Mouse (Mus musculus) neural tube, embryonic 12.5 days (tissue): ENCODE results near the gene Spcs2. TPM values are rescaled to one million over a fixed set of nuclear protein-coding genes. Genes with fewer than 3 reads are reported as not detected.

Source experiments
- ATAC-seq: fragments of 200-750 bp; cut with Nextera tagmentation; 2 replicates; pipeline ENCODE4 v1.8.0; 2017; ENCODE audit warnings: low read depth, mild to moderate bottlenecking, moderate TSS enrichment, moderate library complexity; ENCODE audit not compliant: low FRiP score
- H3K27ac ChIP-seq: fragments of 300-500 bp; sonication (generic); 2 replicates; pipeline ENCODE4 v1.5.1; 2016
- H3K27me3 ChIP-seq: fragments of 300-500 bp; sonication (generic); replicated peaks from 2 replicates; pipeline ENCODE4 v1.6.1; 2016; ENCODE audit warnings: mild to moderate bottlenecking
- H3K36me3 ChIP-seq: fragments of 300-500 bp; sonication (generic); 2 replicates; pipeline ENCODE4 v1.6.1; 2016; ENCODE audit warnings: mild to moderate bottlenecking
- H3K4me1 ChIP-seq: fragments of 300-500 bp; sonication (generic); 2 replicates; pipeline ENCODE4 v1.6.1; 2016
- H3K4me2 ChIP-seq: fragments of 300-500 bp; sonication (generic); replicated peaks from 2 replicates; pipeline ENCODE4 v1.6.1; 2016; ENCODE audit warnings: mild to moderate bottlenecking
- H3K4me3 ChIP-seq: fragments of 300-500 bp; sonication (generic); 2 replicates; pipeline ENCODE4 v1.5.1; 2016
- H3K9ac ChIP-seq: fragments of 300-500 bp; sonication (generic); 2 replicates; pipeline ENCODE4 v1.6.1; 2016; ENCODE audit warnings: mild to moderate bottlenecking
- H3K9me3 ChIP-seq: fragments of 300-500 bp; sonication (generic); 2 replicates; pipeline ENCODE4 v1.6.1; 2016; ENCODE audit warnings: mild to moderate bottlenecking
- WGBS: fragments of 180-500 bp; shearing (Covaris S2); methylation state at CpG from one replicate; pipeline ENCODE4 v1.1.7; 2016; 5-methylcytosine and 5-hydroxymethylcytosine counted together
- polyA plus RNA-seq: library from polyadenylated mRNA; unstranded; fragments of >200 nt; fragmentation: Nextera tagmentation; extraction: Ambion mirVana; gene quantifications from 2 replicates; pipeline ENCODE4 v1.2.1, GENCODE M21; 2016

Gene Spcs2
- polyA plus RNA-seq, 1 experiment from 2014 or later = 337 TPM

GRCm38 (mm10) chr7:99890168-99890755 is 27.0 kb upstream of the Spcs2 start:
- 72% methylated on average over 3 of the region's 3 CpGs for WGBS
- Histone ChIP-seq H3K9me3 (no peaks in the 10 kb centered on the region), H3K4me2 (no peak overlapping the region), H3K27ac (no peak overlapping the region), H3K9ac (no peak overlapping the region), H3K4me1 (peaks cover 20% of the 10 kb centered on the region), H3K4me3 (no peak overlapping the region), H3K27me3 (no peaks in the 10 kb centered on the region), H3K36me3 (no peaks in the 10 kb centered on the region)
- no peak for ATAC-seq

GRCm38 (mm10) chr7:99889175-99889880 is 26.1 kb upstream of the Spcs2 start:
- H3K4me3 ChIP-seq = no peak overlapping the region
- ATAC-seq = no peak
- H3K4me2 ChIP-seq = no peak overlapping the region
- no peaks in the 10 kb centered on the region for H3K36me3 ChIP-seq
- H3K9me3 ChIP-seq = no peaks in the 10 kb centered on the region
- peaks cover 13% of the 10 kb centered on the region; the same call in 1 of the 2 replicates for H3K4me1 ChIP-seq
- H3K9ac ChIP-seq = no peak overlapping the region
- WGBS = 48% methylated on average over 10 of the region's 10 CpGs
- H3K27me3 ChIP-seq = no peaks in the 10 kb centered on the region
- no peak overlapping the region for H3K27ac ChIP-seq

DNA sequence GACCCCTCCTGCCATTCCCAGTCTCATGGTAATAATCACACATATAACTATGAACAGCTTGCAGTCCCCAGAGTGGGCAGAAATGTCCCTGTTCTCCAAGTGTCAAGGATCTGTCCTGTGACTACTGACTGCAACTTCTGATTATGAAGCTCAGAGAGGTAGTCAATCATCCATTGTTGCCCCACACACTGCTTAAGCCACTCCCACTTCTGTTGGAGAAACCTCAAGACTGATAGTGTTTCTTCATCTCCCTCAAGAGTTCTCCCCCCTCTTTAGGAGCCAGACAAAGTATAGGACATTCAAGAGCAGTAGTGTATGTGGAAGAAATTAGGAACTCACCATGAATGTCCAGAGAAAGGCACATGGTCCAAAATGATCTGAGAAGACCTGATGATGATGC is 24.5 kb upstream of the Spcs2 start:
- Histone ChIP-seq H3K9me3 (no peaks in the 10 kb centered on the region), H3K4me2 (no peak overlapping the region), H3K27ac (no peak overlapping the region), H3K4me3 (no peak overlapping the region), H3K9ac (no peak overlapping the region), H3K4me1 (peaks cover 4% of the 10 kb centered on the region; the same call in 1 of the 2 replicates), H3K36me3 (no peaks in the 10 kb centered on the region), H3K27me3 (no peaks in the 10 kb centered on the region)
- no peak for ATAC-seq

DNA sequence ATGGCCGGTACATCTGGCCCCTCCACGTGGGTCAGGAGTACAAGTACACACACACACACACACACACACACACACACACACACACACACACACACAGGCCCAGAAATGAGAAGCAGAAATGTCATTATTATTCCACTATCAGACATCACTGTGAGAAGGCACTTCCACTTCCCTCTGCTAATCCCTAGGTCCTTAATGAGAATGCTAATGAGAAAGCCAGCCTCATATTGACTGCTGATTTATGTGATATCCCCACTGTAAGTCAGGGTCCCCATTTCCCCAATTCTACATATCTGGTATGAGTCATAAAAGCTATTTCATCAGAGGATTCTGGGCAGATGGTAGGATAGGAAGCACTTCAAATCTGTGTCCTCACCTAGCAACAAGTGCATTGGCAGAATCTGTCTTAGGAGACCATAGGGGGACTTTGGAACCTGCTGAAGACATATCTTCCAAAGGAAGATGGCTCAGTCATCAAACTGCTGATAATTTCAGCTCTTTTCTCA is 24.0 kb upstream of the Spcs2 start:
- Histone ChIP-seq H3K27ac (no peak overlapping the region), H3K4me3 (no peak overlapping the region), H3K9ac (no peak overlapping the region), H3K4me1 (peaks cover 4% of the 10 kb centered on the region; the same call in 1 of the 2 replicates), H3K4me2 (no peak overlapping the region), H3K9me3 (no peaks in the 10 kb centered on the region), H3K36me3 (no peaks in the 10 kb centered on the region), H3K27me3 (no peaks in the 10 kb centered on the region)
- ATAC-seq = no peak
- 69% methylated on average over 2 of the region's 2 CpGs for WGBS

- H3K4me2 ChIP-seq = no peak overlapping the region
- H3K4me3 ChIP-seq = no peak overlapping the region
- no peaks in the 10 kb centered on the region for H3K4me1 ChIP-seq
- WGBS = 63% methylated on average over 2 of the region's 2 CpGs
- no peaks in the 10 kb centered on the region for H3K9me3 ChIP-seq
- H3K27me3 ChIP-seq = no peaks in the 10 kb centered on the region
- ATAC-seq = no peak
- no peaks in the 10 kb centered on the region for H3K36me3 ChIP-seq
- H3K9ac ChIP-seq = no peak overlapping the region
- H3K27ac ChIP-seq = no peak overlapping the region
Observed at GRCm38 (mm10) chr7:99878254-99878653, 15.0 kb upstream of the Spcs2 start.

DNA sequence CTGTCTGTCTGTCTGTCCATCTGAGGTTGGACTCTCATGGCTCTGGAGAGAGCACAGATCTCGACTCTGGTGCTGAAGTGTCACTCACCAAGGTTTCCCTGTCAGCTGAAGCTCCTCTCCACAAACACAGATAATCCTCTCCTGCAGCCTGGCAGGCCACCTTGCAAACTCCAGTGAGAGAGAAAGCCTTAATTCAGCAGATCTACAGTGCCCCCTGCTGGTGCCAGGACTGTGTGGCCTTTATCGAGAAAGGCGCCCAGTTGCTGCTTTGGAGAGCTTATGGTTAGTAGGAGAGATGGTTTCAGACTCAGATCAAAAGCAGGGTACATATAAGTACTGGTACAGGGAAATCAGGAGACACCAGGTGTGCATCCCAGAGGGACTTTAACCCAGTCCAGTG is 13.1 kb upstream of the Spcs2 start:
- H3K4me3 ChIP-seq = no peak overlapping the region
- WGBS = 3% methylated on average over 3 of the region's 3 CpGs
- no peaks in the 10 kb centered on the region for H3K36me3 ChIP-seq
- no peaks in the 10 kb centered on the region for H3K9me3 ChIP-seq
- no peak for ATAC-seq
- H3K27me3 ChIP-seq = no peaks in the 10 kb centered on the region
- H3K4me2 ChIP-seq = no peak overlapping the region
- H3K4me1 ChIP-seq = no peaks in the 10 kb centered on the region
- no peak overlapping the region for H3K9ac ChIP-seq
- H3K27ac ChIP-seq = no peak overlapping the region

GRCm38 (mm10) chr7:99875891-99876290 is 12.6 kb upstream of the Spcs2 start:
- Histone ChIP-seq H3K27ac (no peak overlapping the region), H3K4me1 (no peaks in the 10 kb centered on the region), H3K9ac (no peak overlapping the region), H3K9me3 (no peaks in the 10 kb centered on the region), H3K4me2 (no peak overlapping the region), H3K4me3 (no peak overlapping the region), H3K36me3 (no peaks in the 10 kb centered on the region), H3K27me3 (no peaks in the 10 kb centered on the region)
- no peak for ATAC-seq
- 55% methylated on average over 5 of the region's 5 CpGs for WGBS

DNA sequence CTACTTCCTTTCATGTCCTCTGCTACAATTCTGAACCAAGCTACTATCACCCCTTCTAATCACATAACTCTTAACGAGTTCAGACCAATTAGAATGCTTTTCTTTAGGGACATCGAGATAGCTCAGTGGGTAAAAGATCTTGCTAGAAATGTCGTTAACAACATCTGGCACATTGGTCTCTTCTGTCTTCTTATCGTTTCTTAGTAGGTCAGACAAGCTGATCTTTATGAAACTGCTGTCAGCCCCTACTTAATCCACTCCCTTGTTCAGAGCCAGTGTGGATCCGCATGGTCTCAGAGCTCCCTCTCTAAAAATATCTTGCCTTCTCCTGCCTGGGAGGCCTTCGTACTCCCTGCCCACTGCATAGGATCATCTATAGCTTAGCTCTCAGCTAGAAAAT is 10.7 kb upstream of the Spcs2 start:
- H3K4me2 ChIP-seq = no peak overlapping the region
- no peaks in the 10 kb centered on the region for H3K9me3 ChIP-seq
- H3K4me1 ChIP-seq = no peaks in the 10 kb centered on the region
- ATAC-seq = no peak
- H3K36me3 ChIP-seq = no peaks in the 10 kb centered on the region
- 83% methylated on average over 6 of the region's 6 CpGs for WGBS
- no peak overlapping the region for H3K4me3 ChIP-seq
- H3K27ac ChIP-seq = no peak overlapping the region
- H3K9ac ChIP-seq = no peak overlapping the region
- H3K27me3 ChIP-seq = no peaks in the 10 kb centered on the region

- Histone ChIP-seq H3K4me2 (no peak overlapping the region), H3K4me1 (peaks cover 6% of the 10 kb centered on the region; the same call in 1 of the 2 replicates), H3K9me3 (no peaks in the 10 kb centered on the region), H3K27me3 (no peaks in the 10 kb centered on the region), H3K4me3 (no peak overlapping the region), H3K9ac (no peak overlapping the region), H3K36me3 (no peaks in the 10 kb centered on the region), H3K27ac (no peak overlapping the region)
- WGBS = 79% methylated on average over 4 of the region's 4 CpGs
- ATAC-seq = no peak
Observed at GRCm38 (mm10) chr7:99869296-99869695, 6.0 kb upstream of the Spcs2 start.

DNA sequence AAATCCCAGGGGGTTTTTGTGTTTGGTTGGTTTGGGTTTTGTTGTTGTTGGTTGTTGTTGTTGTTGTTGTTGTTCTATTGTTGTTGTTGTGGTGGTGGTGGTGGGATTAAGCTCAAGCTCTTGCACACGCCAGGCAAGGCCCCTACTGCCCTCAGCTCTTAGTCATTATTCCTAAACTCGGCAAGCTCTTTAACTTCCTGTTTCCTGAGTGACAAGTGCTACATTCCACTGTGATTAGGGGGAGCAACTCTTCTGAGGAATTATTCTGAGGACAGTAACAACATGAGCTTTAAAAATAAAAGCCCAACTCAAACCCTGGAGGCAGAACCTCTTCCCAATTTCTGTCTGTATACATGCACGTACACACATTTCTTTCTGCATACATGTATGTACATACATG is 2.0 kb upstream of the Spcs2 start:
- ATAC-seq = no peak
- H3K4me3 ChIP-seq = no peak overlapping the region
- 69% methylated on average over 3 of the region's 3 CpGs for WGBS

GRCm38 (mm10) chr7:99864241-99865028 is 1.2 kb upstream of the Spcs2 start:
- no peak overlapping the region for H3K4me3 ChIP-seq
- H3K4me1 ChIP-seq = peaks cover 10% of the 10 kb centered on the region; the same call in 1 of the 2 replicates
- no peak overlapping the region for H3K9ac ChIP-seq
- no peak overlapping the region for H3K4me2 ChIP-seq
- H3K36me3 ChIP-seq = no peaks in the 10 kb centered on the region
- WGBS = 46% methylated on average over 10 of the region's 11 CpGs
- no peaks in the 10 kb centered on the region for H3K9me3 ChIP-seq
- ATAC-seq = no peak
- no peaks in the 10 kb centered on the region for H3K27me3 ChIP-seq
- no peak overlapping the region for H3K27ac ChIP-seq

More for the DNA sequence above, 2.0 kb upstream of the Spcs2 start:
- Histone ChIP-seq H3K9me3 (no peaks in the 10 kb centered on the region), H3K36me3 (no peaks in the 10 kb centered on the region), H3K27me3 (no peaks in the 10 kb centered on the region), H3K4me1 (peaks cover 10% of the 10 kb centered on the region; the same call in 1 of the 2 replicates), H3K27ac (no peak overlapping the region), H3K4me2 (no peak overlapping the region), H3K9ac (no peak overlapping the region)

GRCm38 (mm10) chr7:99858813-99859585 is 4.3 kb downstream of the Spcs2 start, which contains the start of gene Xrra1:
Xrra1 (plus strand) TSS chr7:99859116.
- peak; percentile 99 for ATAC-seq
- peak within 1 kb of the TSS; percentile 81 for H3K4me3 ChIP-seq
- peak within 1 kb of the TSS; percentile 84 for H3K9ac ChIP-seq
- H3K4me1 ChIP-seq = peaks cover 12% of the 10 kb centered on the region
- peaks cover 10% of the 10 kb centered on the region for H3K36me3 ChIP-seq
- WGBS = 1% methylated on average over 42 of the region's 42 CpGs
- H3K27ac ChIP-seq = no peak within 1 kb of the TSS
- H3K4me2 ChIP-seq = peak within 1 kb of the TSS; percentile 79
- no peaks in the 10 kb centered on the region for H3K27me3 ChIP-seq
- H3K9me3 ChIP-seq = no peaks in the 10 kb centered on the region
